Mouse (Mus musculus) heart, adult 2 months (tissue): ENCODE results near the gene Atad5. TPM values are rescaled to one million over a fixed set of nuclear protein-coding genes. Genes with fewer than 3 reads are reported as not detected.
"Not testable (repeated sequence)": the region's sequence is repeated elsewhere in the genome, so short reads cannot be mapped to it uniquely, and the experiment has no call there.

Source experiments
- DNase-seq, 2 experiments: peaks; one replicate each; pipeline ENCODE4 v3.0.0; 2021
- H3K27ac ChIP-seq: fragments of 200-600 bp; 2 replicates; pipeline ENCODE4 v1.8.1; 2022
- H3K27me3 ChIP-seq: fragments of 200-500 bp; 2 replicates; pipeline ENCODE4 v1.6.1; 2012; ENCODE audit warnings: mild to moderate bottlenecking, low read length, inconsistent platforms, mixed read lengths; ENCODE audit not compliant: control insufficient read depth, insufficient read depth
- H3K36me3 ChIP-seq: fragments of 200-500 bp; 2 replicates; pipeline ENCODE4 v1.6.1; 2012; ENCODE audit warnings: low read length, inconsistent platforms; ENCODE audit not compliant: control insufficient read depth, insufficient read depth
- H3K4me1 ChIP-seq: fragments of 200-500 bp; 2 replicates; pipeline ENCODE4 v1.6.1; 2011; ENCODE audit warnings: low read length; ENCODE audit not compliant: control insufficient read depth, insufficient read depth
- H3K4me3 ChIP-seq: fragments of 200-600 bp; 2 replicates; pipeline ENCODE4 v1.8.1; 2022
- H3K79me2 ChIP-seq: fragments of 200-500 bp; replicated peaks from 2 replicates; pipeline ENCODE4 v1.6.1; 2012; ENCODE audit warnings: mild to moderate bottlenecking, inconsistent platforms, low read length, moderate library complexity, mixed read lengths; ENCODE audit not compliant: control insufficient read depth, insufficient read depth
- H3K9ac ChIP-seq: fragments of 200-500 bp; 2 replicates; pipeline ENCODE4 v1.6.1; 2012; ENCODE audit warnings: low read depth, mild to moderate bottlenecking, control low read depth, inconsistent platforms, low read length, mixed read lengths
- CTCF ChIP-seq: fragments of 200-600 bp; IDR thresholded peaks from 2 replicates; pipeline ENCODE4 v1.8.1; 2022; ENCODE audit warnings: antibody characterized with exemption, mild to moderate bottlenecking, moderate library complexity
- EP300 ChIP-seq: fragments of 200-500 bp; IDR thresholded peaks from 2 replicates; pipeline ENCODE4 v1.6.1; 2011; ENCODE audit warnings: low read depth, low read length, control low read depth; ENCODE audit not compliant: insufficient read depth
- POLR2A ChIP-seq: fragments of 200-500 bp; IDR thresholded peaks from 2 replicates; pipeline ENCODE4 v1.6.1; 2011; ENCODE audit warnings: mild to moderate bottlenecking, low read depth, low read length, control low read depth; ENCODE audit not compliant: insufficient read depth
- WGBS: fragments of 180-500 bp; shearing (Covaris S2); methylation state at CpG from one replicate; pipeline ENCODE4 v1.1.7; 2018; 5-methylcytosine and 5-hydroxymethylcytosine counted together
- intact Hi-C: fragments of 180-260 bp; cut with DNase I; formaldehyde crosslinking; loops from one replicate; pipeline ENCODE4 v1.15.1; 2025
- polyA plus RNA-seq: library from polyadenylated mRNA; depleted of rRNA; stranded (reverse); fragments of >200 nt; gene quantifications from 2 replicates; pipeline ENCODE4 v1.2.3, GENCODE M21; 2012
- total RNA-seq, 2 experiments: library from RNA; stranded (reverse); gene quantifications; 2 replicates each; pipeline ENCODE4 v1.2.3; 2021

The Atad5 gene
- total and polyA plus RNA-seq, 3 experiments: 0.27 to 0.84 (median 0.70) TPM

GRCm38 (mm10) chr11:80052456-80052855 is 36.7 kb upstream of the Atad5 start:
- no peak for DNase-seq
- no peaks in the 10 kb centered on the region; the same call in 1 of the 2 replicates for H3K4me1 ChIP-seq
- peaks cover 3% of the 10 kb centered on the region; the same call in 1 of the 2 replicates for H3K36me3 ChIP-seq
- WGBS: 84% methylated on average over 7 of the region's 7 CpGs
- no peaks in the 10 kb centered on the region for H3K27me3 ChIP-seq
- H3K79me2 ChIP-seq: 0 out of 2 replicates have a peak, but pooled peaks cover 1% of the 10 kb centered on the region
- H3K9ac ChIP-seq: no peak overlapping the region
- no peak overlapping the region for H3K4me3 ChIP-seq
- H3K27ac ChIP-seq: no peak overlapping the region
- intact Hi-C loops: no loop called here
- TF ChIP-seq POLR2A: no peak
- no peak for TF ChIP-seq CTCF
- no peak for TF ChIP-seq EP300

GRCm38 (mm10) chr11:80053171-80053570 is 36.0 kb upstream of the Atad5 start:
- H3K27ac ChIP-seq: no peak overlapping the region
- no peak for DNase-seq
- WGBS: 92% methylated on average over 5 of the region's 5 CpGs
- H3K4me1 ChIP-seq: no peaks in the 10 kb centered on the region; the same call in 1 of the 2 replicates
- no peak for TF ChIP-seq CTCF
- no peak for TF ChIP-seq EP300
- TF ChIP-seq POLR2A: no peak
- intact Hi-C loops: no loop called here
- no peak overlapping the region for H3K4me3 ChIP-seq
- H3K27me3 ChIP-seq: no peaks in the 10 kb centered on the region
- H3K9ac ChIP-seq: no peak overlapping the region
- peaks cover 3% of the 10 kb centered on the region; the same call in 1 of the 2 replicates for H3K36me3 ChIP-seq
- 0 out of 2 replicates have a peak, but pooled peaks cover 1% of the 10 kb centered on the region for H3K79me2 ChIP-seq

GRCm38 (mm10) chr11:80054659-80055058 is 34.5 kb upstream of the Atad5 start:
- H3K27ac ChIP-seq: no peak overlapping the region
- H3K27me3 ChIP-seq: no peaks in the 10 kb centered on the region
- no peak for DNase-seq
- 0 out of 2 replicates have a peak, but pooled peaks cover 1% of the 10 kb centered on the region for H3K79me2 ChIP-seq
- TF ChIP-seq POLR2A (no peak), CTCF (no peak), EP300 (no peak)
- H3K4me3 ChIP-seq: no peak overlapping the region
- no peak overlapping the region for H3K9ac ChIP-seq
- H3K36me3 ChIP-seq: peaks cover 3% of the 10 kb centered on the region; the same call in 1 of the 2 replicates
- intact Hi-C loops: no loop called here
- 74% methylated on average over 4 of the region's 4 CpGs for WGBS
- no peaks in the 10 kb centered on the region; the same call in 1 of the 2 replicates for H3K4me1 ChIP-seq

GRCm38 (mm10) chr11:80056141-80056540 is 33.1 kb upstream of the Atad5 start:
- no peaks in the 10 kb centered on the region for H3K4me1 ChIP-seq
- no peaks in the 10 kb centered on the region for H3K27me3 ChIP-seq
- no peak overlapping the region for H3K27ac ChIP-seq
- peak in 1 of 2 experiments; percentile 36 for DNase-seq
- 0 out of 2 replicates have a peak, but pooled peaks cover 1% of the 10 kb centered on the region for H3K79me2 ChIP-seq
- no peak overlapping the region for H3K4me3 ChIP-seq
- TF ChIP-seq POLR2A (no peak), EP300 (no peak), CTCF (no peak)
- peaks cover 4% of the 10 kb centered on the region for H3K36me3 ChIP-seq
- intact Hi-C loops: no loop called here
- no peak overlapping the region for H3K9ac ChIP-seq
- WGBS: 65% methylated on average over 9 of the region's 9 CpGs

GRCm38 (mm10) chr11:80062159-80062558 is 27.0 kb upstream of the Atad5 start:
- H3K27ac ChIP-seq: peak overlapping the region; percentile 23
- no peaks in the 10 kb centered on the region for H3K4me1 ChIP-seq
- intact Hi-C loops: no loop called here
- 70% methylated on average over 4 of the region's 4 CpGs for WGBS
- H3K36me3 ChIP-seq: peaks cover 7% of the 10 kb centered on the region
- no peaks in the 10 kb centered on the region for H3K79me2 ChIP-seq
- no peak overlapping the region for H3K4me3 ChIP-seq
- DNase-seq: peak in 1 of 2 experiments; percentile 16
- no peak overlapping the region for H3K9ac ChIP-seq
- H3K27me3 ChIP-seq: no peaks in the 10 kb centered on the region
- TF ChIP-seq CTCF (no peak), EP300 (no peak), POLR2A (no peak)

- intact Hi-C loops, DNase-seq, H3K4me1 ChIP-seq, H3K36me3 ChIP-seq, H3K27me3 ChIP-seq, H3K4me3 ChIP-seq, H3K27ac ChIP-seq, H3K79me2 ChIP-seq, H3K9ac ChIP-seq: not testable (repeated sequence)
- WGBS: 83% methylated on average over 4 of the region's 4 CpGs
- TF ChIP-seq CTCF: peak; percentile 53
Observed at GRCm38 (mm10) chr11:80066373-80066772, 22.8 kb upstream of the Atad5 start.
